Mouse (Mus musculus): ENCODE measurements at regions not wholly inside any gene's neighbourhood (a gene's known extent, or its start where the extent isn't known, plus 50 kb on each side); places are given as distances from the start of the nearest gene placed in this dataset.

- TF ChIP-seq CTCF (IDR thresholded peaks at IDR 0.05; ENCODE audit: low read depth) (no peak), EP300 (IDR thresholded peaks at IDR 0.05; ENCODE audit: low read depth) (no peak)
Measured at GRCm38 (mm10) chr7:125152281-125152680, 292.2 kb upstream of the Kdm8 start.

Measured in liver, postnatal 0 days (tissue).